Comparison of ENCODE assay signal across 21 mouse cellular contexts in genomic region chr11:51442006-51442405, GRCm38 (mm10).
DNase-seq lines count a peak whose midpoint lies in the region; ATAC-seq and TF ChIP-seq lines count a peak whose summit lies in the region.
"Had no signal": no experiment of that assay in that cellular context is flagged by ENCODE, and none has a peak within 500 bp of the region (broad histone marks: within the 10 kb centered on the region; RNA-seq: fewer than 3 reads in every experiment).

No protein-coding gene starts in this region.

- H3K9ac ChIP-seq in liver, embryonic 15.5 days: no peak overlapping the region
- H3K9ac ChIP-seq: forebrain, embryonic 13.5 days; forebrain, postnatal 0 days; heart, embryonic 13.5 days had no signal

- TF ChIP-seq POLR2A in lung, adult 2 months (IDR thresholded peaks at IDR 0.05; ENCODE audit: borderline replicate concordance, extremely low read depth, low read depth, low read length): no peak

- 91% methylated on average over 7 of the region's 7 CpGs for WGBS in liver, embryonic 15.5 days (ENCODE audit: insufficient replicate concordance)
- WGBS in lung, adult 2 months: 94% methylated on average over 7 of the region's 7 CpGs

- no peaks in the 10 kb centered on the region for H3K27me3 ChIP-seq in liver, embryonic 15.5 days
- H3K27me3 ChIP-seq: forebrain, embryonic 13.5 days had no signal

- H3K9me3 ChIP-seq in liver, embryonic 15.5 days (replicated peaks): peaks cover 4% of the 10 kb centered on the region; the same call in 1 of the 2 replicates

- H3K4me2 ChIP-seq in liver, embryonic 15.5 days: no peak overlapping the region
- H3K4me2 ChIP-seq: forebrain, embryonic 13.5 days; heart, embryonic 13.5 days had no signal

- no peak overlapping the region for H3K4me3 ChIP-seq in gastrocnemius, adult 2 months
- H3K4me3 ChIP-seq in liver, embryonic 15.5 days (replicated peaks): no peak overlapping the region
- H3K4me3 ChIP-seq in lung, adult 2 months (replicated peaks; ENCODE audit: extremely low read depth, low read depth, low read length): no peak overlapping the region
- H3K4me3 ChIP-seq: embryonic facial prominence, embryonic 10.5 days; forebrain, embryonic 13.5 days; heart, embryonic 13.5 days had no signal

- TF ChIP-seq CTCF in gastrocnemius, adult 2 months (IDR thresholded peaks at IDR 0.05): no peak
- TF ChIP-seq CTCF in lung, adult 2 months (IDR thresholded peaks at IDR 0.05; ENCODE audit: insufficient read depth, low read length): no peak

- 0 out of 2 replicates have a peak, but pooled peaks cover 4% of the 10 kb centered on the region for H3K36me3 ChIP-seq in liver, embryonic 15.5 days (replicated peaks)
- H3K36me3 ChIP-seq: G1E had no signal

- DNase-seq in gastrocnemius, adult 2 months: peak; percentile 17
- no peak for DNase-seq in gastrocnemius, postnatal 36 days
- peak; percentile 9 to 47 for DNase-seq in kidney, adult 8-10 months
- no peak for DNase-seq in kidney, postnatal 10 days
- DNase-seq in liver: no peak
- DNase-seq in lung, adult 2 months: no peak
- DNase-seq: adrenal gland, adult 8-10 months; adrenal gland, postnatal 36 days; B cell, adult 2 months; cerebellum, adult 2 months; cerebellum, postnatal 10 days; forebrain, postnatal 0 days; gastrocnemius, postnatal 25 days; heart, adult 11 months; heart, postnatal 36 days had no signal

- H3K4me1 ChIP-seq in liver, embryonic 15.5 days (replicated peaks): peaks cover 44% of the 10 kb centered on the region
- H3K4me1 ChIP-seq in lung, adult 2 months (ENCODE audit: control insufficient read depth, insufficient read depth, low read length): no peaks in the 10 kb centered on the region
- H3K4me1 ChIP-seq: forebrain, embryonic 13.5 days; heart, embryonic 13.5 days had no signal

- intact Hi-C loops in gastrocnemius, adult 2 months (cut with DNase I): no loop called here
- intact Hi-C loops in gastrocnemius, postnatal 36 days (cut with DNase I): loop anchor here (10.0 kb wide), 1 partner anchor 117 kb away; no protein-coding TSS in a partner anchor

- ATAC-seq in liver, embryonic 15.5 days (ENCODE audit: insufficient read depth): no peak
- ATAC-seq: CD4-positive, CD25-positive, alpha-beta regulatory T cell, adult 4 months; forebrain, embryonic 13.5 days; forebrain, postnatal 0 days had no signal

- no peak overlapping the region for H3K27ac ChIP-seq in gastrocnemius, adult 2 months
- H3K27ac ChIP-seq in liver, embryonic 15.5 days (replicated peaks): peak overlapping the region; percentile 87; the same call in 1 of the 2 replicates
- H3K27ac ChIP-seq: embryonic facial prominence, embryonic 10.5 days; forebrain, embryonic 13.5 days; heart, embryonic 13.5 days had no signal

Comparison
In these comparisons a context has a peak if more than half of its experiments do, and no peak if none do; other contexts are left out.
1. DNase-seq: peak in gastrocnemius, adult 2 months (single experiment) and kidney, adult 8-10 months (2 of 2); none in gastrocnemius, postnatal 36 days (0 of 2), kidney, postnatal 10 days (single experiment), liver (single experiment) and lung, adult 2 months (single experiment).